Mouse (Mus musculus): ENCODE measurements at regions not wholly inside any gene's neighbourhood (a gene's known extent, or its start where the extent isn't known, plus 50 kb on each side); places are given as distances from the start of the nearest gene placed in this dataset.

GRCm38 (mm10) chr4:142789048-142789447, 423.7 kb downstream of the Prdm2 start:
- 86% methylated on average over 7 of the region's 7 CpGs for WGBS
- Histone ChIP-seq H3K4me2 (replicated peaks; ENCODE audit: low read depth, low read length, severe bottlenecking) (no peak overlapping the region), H3K27me3 (ENCODE audit: control insufficient read depth, insufficient read depth, low read length) (no peaks in the 10 kb centered on the region), H3K9me3 (ENCODE audit: control insufficient read depth, low read length) (no peaks in the 10 kb centered on the region), H3K4me1 (ENCODE audit: control insufficient read depth, insufficient read depth, low read length) (no peaks in the 10 kb centered on the region), H3K9ac (ENCODE audit: low read depth, low read length, severe bottlenecking) (no peak overlapping the region), H3K36me3 (ENCODE audit: control insufficient read depth, insufficient read depth, low read length) (no peaks in the 10 kb centered on the region), H3K4me3 (replicated peaks; ENCODE audit: low read length) (no peak overlapping the region), H3K27ac (replicated peaks; ENCODE audit: low read depth, low read length) (no peak overlapping the region)
- DNase-seq (ENCODE audit: low spot score) (no peak), ATAC-seq (ENCODE audit: low FRiP score, low read depth) (no peak)
- TF ChIP-seq POLR2A (IDR thresholded peaks at IDR 0.05; ENCODE audit: borderline replicate concordance, extremely low read depth, insufficient read depth, insufficient read length), result no peak

- DNase-seq (ENCODE audit: low spot score) (no peak), ATAC-seq (ENCODE audit: low FRiP score, low read depth) (no peak)
- no peaks in the 10 kb centered on the region for H3K4me1 ChIP-seq (ENCODE audit: control insufficient read depth, insufficient read depth, low read length)
- H3K4me3 ChIP-seq (replicated peaks; ENCODE audit: low read length), result no peak overlapping the region
- H3K4me2 ChIP-seq (replicated peaks; ENCODE audit: low read depth, low read length, severe bottlenecking), result no peak overlapping the region
- no peaks in the 10 kb centered on the region for H3K36me3 ChIP-seq (ENCODE audit: control insufficient read depth, insufficient read depth, low read length)
- no peak overlapping the region for H3K27ac ChIP-seq (replicated peaks; ENCODE audit: low read depth, low read length)
- no peak overlapping the region for H3K9ac ChIP-seq (ENCODE audit: low read depth, low read length, severe bottlenecking)
- no peaks in the 10 kb centered on the region for H3K9me3 ChIP-seq (ENCODE audit: control insufficient read depth, low read length)
- WGBS, result 94% methylated on average over 5 of the region's 5 CpGs
- no peak for TF ChIP-seq POLR2A (IDR thresholded peaks at IDR 0.05; ENCODE audit: borderline replicate concordance, extremely low read depth, insufficient read depth, insufficient read length)
- no peaks in the 10 kb centered on the region for H3K27me3 ChIP-seq (ENCODE audit: control insufficient read depth, insufficient read depth, low read length)
Measured at GRCm38 (mm10) chr4:142785386-142785785, 427.4 kb downstream of the Prdm2 start.

- no peak overlapping the region for H3K4me3 ChIP-seq (replicated peaks; ENCODE audit: low read length)
- 15% methylated on average over 10 of the region's 10 CpGs for WGBS
- H3K27ac ChIP-seq (replicated peaks; ENCODE audit: low read depth, low read length), result no peak overlapping the region
- no peak for TF ChIP-seq POLR2A (IDR thresholded peaks at IDR 0.05; ENCODE audit: borderline replicate concordance, extremely low read depth, insufficient read depth, insufficient read length)
- no peaks in the 10 kb centered on the region for H3K27me3 ChIP-seq (ENCODE audit: control insufficient read depth, insufficient read depth, low read length)
- no peak overlapping the region for H3K4me2 ChIP-seq (replicated peaks; ENCODE audit: low read depth, low read length, severe bottlenecking)
- H3K4me1 ChIP-seq (ENCODE audit: control insufficient read depth, insufficient read depth, low read length), result peaks cover 6% of the 10 kb centered on the region
- no peaks in the 10 kb centered on the region for H3K9me3 ChIP-seq (ENCODE audit: control insufficient read depth, low read length)
- DNase-seq (ENCODE audit: low spot score) (no peak), ATAC-seq (ENCODE audit: low FRiP score, low read depth) (no peak)
- H3K36me3 ChIP-seq (ENCODE audit: control insufficient read depth, insufficient read depth, low read length), result no peaks in the 10 kb centered on the region
- H3K9ac ChIP-seq (ENCODE audit: low read depth, low read length, severe bottlenecking), result no peak overlapping the region
Measured at GRCm38 (mm10) chr4:142776711-142777411, 435.9 kb downstream of the Prdm2 start.

- H3K4me3 ChIP-seq (replicated peaks; ENCODE audit: low read length), result no peak overlapping the region
- no peak overlapping the region for H3K27ac ChIP-seq (replicated peaks; ENCODE audit: low read depth, low read length)
- TF ChIP-seq POLR2A (IDR thresholded peaks at IDR 0.05; ENCODE audit: borderline replicate concordance, extremely low read depth, insufficient read depth, insufficient read length), result no peak
- H3K27me3 ChIP-seq (ENCODE audit: control insufficient read depth, insufficient read depth, low read length), result no peaks in the 10 kb centered on the region
- 91% methylated on average over 5 of the region's 5 CpGs for WGBS
- no peaks in the 10 kb centered on the region for H3K36me3 ChIP-seq (ENCODE audit: control insufficient read depth, insufficient read depth, low read length)
- H3K4me2 ChIP-seq (replicated peaks; ENCODE audit: low read depth, low read length, severe bottlenecking), result no peak overlapping the region
- no peaks in the 10 kb centered on the region for H3K9me3 ChIP-seq (ENCODE audit: control insufficient read depth, low read length)
- ATAC-seq (ENCODE audit: low FRiP score, low read depth) (no peak), DNase-seq (ENCODE audit: low spot score) (no peak)
- peaks cover 9% of the 10 kb centered on the region for H3K4me1 ChIP-seq (ENCODE audit: control insufficient read depth, insufficient read depth, low read length)
- no peak overlapping the region for H3K9ac ChIP-seq (ENCODE audit: low read depth, low read length, severe bottlenecking)
Measured at GRCm38 (mm10) chr4:142775023-142775422, 437.8 kb downstream of the Prdm2 start.

GRCm38 (mm10) chr4:142773651-142774151, 439.1 kb downstream of the Prdm2 start:
- H3K4me3 ChIP-seq (replicated peaks; ENCODE audit: low read length), result no peak overlapping the region
- DNase-seq (ENCODE audit: low spot score) (no peak), ATAC-seq (ENCODE audit: low FRiP score, low read depth) (no peak)
- H3K36me3 ChIP-seq (ENCODE audit: control insufficient read depth, insufficient read depth, low read length), result no peaks in the 10 kb centered on the region
- no peaks in the 10 kb centered on the region for H3K27me3 ChIP-seq (ENCODE audit: control insufficient read depth, insufficient read depth, low read length)
- no peak overlapping the region; the same call in 1 of the 2 replicates for H3K9ac ChIP-seq (ENCODE audit: low read depth, low read length, severe bottlenecking)
- no peak overlapping the region for H3K4me2 ChIP-seq (replicated peaks; ENCODE audit: low read depth, low read length, severe bottlenecking)
- no peaks in the 10 kb centered on the region for H3K9me3 ChIP-seq (ENCODE audit: control insufficient read depth, low read length)
- H3K4me1 ChIP-seq (ENCODE audit: control insufficient read depth, insufficient read depth, low read length), result peaks cover 12% of the 10 kb centered on the region
- TF ChIP-seq POLR2A (IDR thresholded peaks at IDR 0.05; ENCODE audit: borderline replicate concordance, extremely low read depth, insufficient read depth, insufficient read length), result no peak
- 53% methylated on average over 10 of the region's 10 CpGs for WGBS
- H3K27ac ChIP-seq (replicated peaks; ENCODE audit: low read depth, low read length), result no peak overlapping the region
